Mouse (Mus musculus) Patski (cell line): Measurements from ENCODE around the gene Tmem44. TPM values are rescaled to one million over a fixed set of nuclear protein-coding genes. Genes with fewer than 3 reads are reported as not detected.
A peak's percentile ranks its signal among the peaks of the same experiment; 100 is the strongest.

Experiments used
- ATAC-seq: fragments of 100-300 bp; one replicate; pipeline ENCODE4 v1.8.0; 2021
- CTCF ChIA-PET: fragments of 350-600 bp; sonication (Branson Sonifier 250); formaldehyde crosslinking; loops from one replicate; lab custom pipeline; 2022; ENCODE audit warnings: inconsistent platforms; lab: Charles Lee
- POLR2A ChIA-PET: fragments of 350-600 bp; sonication (Branson Sonifier 250); formaldehyde crosslinking; loops from one replicate; lab custom pipeline; 2022; ENCODE audit warnings: antibody characterized with exemption, inconsistent platforms; lab: Charles Lee
- DNase-seq: peaks from one replicate; pipeline ENCODE4 v3.0.0-alpha.2; 2011; ENCODE audit warnings: low read depth, low spot score
- H3K27me3 ChIP-seq: fragments of 371-371 bp; one replicate; pipeline ENCODE4 v1.5.1; 2021
- CTCF ChIP-seq: fragments of 100-300 bp; IDR thresholded peaks from one replicate; pipeline ENCODE4 v1.5.1; 2021
- in situ Hi-C: fragments of 300-500 bp; cut with MboI; formaldehyde crosslinking; loops from 3 replicates; pipeline ENCODE4 v1.11.1; 2018; ENCODE audit warnings: low pct_unique_long_range_greater_than_20kb, mixed read lengths
- polyA plus RNA-seq: library from polyadenylated mRNA; unstranded; gene quantifications from one replicate; pipeline ENCODE4 v1.2.3, GENCODE M21; 2021

Gene Tmem44
- polyA plus RNA-seq, 1 experiment from 2014 or later: 8.0 TPM

DNA sequence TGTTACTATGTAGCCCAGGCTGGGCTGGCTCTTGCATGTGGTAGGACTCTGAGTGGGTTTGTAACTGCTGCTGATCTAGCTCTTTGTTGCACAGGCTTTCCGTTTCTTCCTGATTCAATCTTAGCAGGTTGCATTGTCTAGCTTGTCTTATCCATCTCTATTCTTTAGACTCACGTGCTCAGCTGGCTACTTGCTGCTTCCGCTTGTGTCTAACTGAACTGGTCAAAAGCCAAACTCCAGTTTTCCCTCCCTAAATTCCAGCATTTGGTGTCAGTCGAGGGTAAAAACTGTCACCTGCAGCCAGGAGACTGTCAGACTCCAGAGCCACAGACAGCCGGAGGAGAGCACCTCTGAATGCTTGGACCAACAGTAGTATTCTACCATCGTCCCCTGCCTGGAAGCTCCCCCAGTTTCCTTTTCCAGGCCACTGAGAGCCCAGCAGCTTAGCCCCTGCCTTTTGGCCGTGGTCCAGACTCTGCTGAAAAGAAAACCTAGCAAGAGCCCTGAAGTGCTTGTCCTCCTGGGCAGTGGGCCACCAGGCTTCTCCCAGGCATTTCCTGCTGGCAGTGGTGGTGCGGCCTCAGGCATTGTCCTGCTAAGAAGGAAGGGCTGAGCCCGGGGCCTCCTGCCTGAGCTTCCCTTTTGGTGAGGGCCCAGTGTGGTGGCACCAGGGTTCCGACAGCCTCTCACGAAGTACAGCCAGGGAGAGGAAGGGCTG is 2.1 kb upstream of the Tmem44 start:
- no peak for TF ChIP-seq CTCF
- CTCF ChIA-PET: interaction anchor here (0.9 to 1.1 kb wide), 2 partner anchors 8 to 20 kb away, joined by 3 read pairs; no protein-coding TSS in a partner anchor
- no peak for DNase-seq
- POLR2A ChIA-PET: no interaction called here
- in situ Hi-C loops: no loop called here
- H3K27me3 ChIP-seq: no peaks in the 10 kb centered on the region
- peak; percentile 6 for ATAC-seq

- DNase-seq (no peak), ATAC-seq (peak; percentile 82)
- POLR2A ChIA-PET: interaction anchor here (0.7 kb wide), 1 partner anchor 9 kb away, joined by 3 read pairs; no protein-coding TSS in a partner anchor
- CTCF ChIA-PET: no interaction called here
- in situ Hi-C loops: no loop called here
- no peak for TF ChIP-seq CTCF
- H3K27me3 ChIP-seq: no peaks in the 10 kb centered on the region
Observed at GRCm38 (mm10) chr16:30549966-30550747, 485 bp downstream of the Tmem44 start.

- ATAC-seq (no peak), DNase-seq (no peak)
- ChIA-PET CTCF (no interaction called here), POLR2A (interaction anchor here (0.7 kb wide), 1 partner anchor 10 kb away, joined by 3 read pairs; no protein-coding TSS in a partner anchor)
- no peak for TF ChIP-seq CTCF
- in situ Hi-C loops: no loop called here
- H3K27me3 ChIP-seq: no peaks in the 10 kb centered on the region
Observed at GRCm38 (mm10) chr16:30549516-30549915, 1.1 kb downstream of the Tmem44 start.

DNA sequence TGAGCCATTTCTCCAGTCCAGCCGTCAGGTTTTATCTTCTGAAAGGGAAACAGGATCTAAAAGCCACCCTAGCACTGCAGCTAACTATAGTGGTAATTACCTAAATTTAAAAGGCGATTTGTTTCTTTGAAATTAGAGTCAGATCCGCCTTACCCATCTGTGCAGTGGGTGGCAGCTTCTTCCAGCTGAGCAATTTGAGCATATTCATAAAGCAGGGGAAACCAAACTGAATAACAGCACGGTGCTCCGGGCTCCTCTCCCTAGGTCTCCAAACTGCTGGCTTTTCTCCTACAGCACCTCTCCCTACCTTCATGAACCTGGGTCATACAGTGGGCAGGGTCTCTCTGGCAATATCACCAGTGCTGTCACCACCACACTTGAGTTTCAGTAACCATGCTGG is 2.4 kb downstream of the Tmem44 start:
- POLR2A ChIA-PET: no interaction called here
- in situ Hi-C loops: no loop called here

GRCm38 (mm10) chr16:30544693-30545092 is 5.9 kb downstream of the Tmem44 start:
- ChIA-PET CTCF (interaction anchor here (0.8 kb wide), 1 partner anchor 13 kb away, joined by 3 read pairs; no protein-coding TSS in a partner anchor), POLR2A (no interaction called here)
- ATAC-seq (no peak), DNase-seq (no peak)
- in situ Hi-C loops: no loop called here
- H3K27me3 ChIP-seq: no peaks in the 10 kb centered on the region
- no peak for TF ChIP-seq CTCF

More for the DNA sequence above, 2.4 kb downstream of the Tmem44 start:
- ATAC-seq: no peak
- CTCF ChIA-PET: no interaction called here
- no peak for TF ChIP-seq CTCF
- H3K27me3 ChIP-seq: no peaks in the 10 kb centered on the region
- DNase-seq: no peak

DNA sequence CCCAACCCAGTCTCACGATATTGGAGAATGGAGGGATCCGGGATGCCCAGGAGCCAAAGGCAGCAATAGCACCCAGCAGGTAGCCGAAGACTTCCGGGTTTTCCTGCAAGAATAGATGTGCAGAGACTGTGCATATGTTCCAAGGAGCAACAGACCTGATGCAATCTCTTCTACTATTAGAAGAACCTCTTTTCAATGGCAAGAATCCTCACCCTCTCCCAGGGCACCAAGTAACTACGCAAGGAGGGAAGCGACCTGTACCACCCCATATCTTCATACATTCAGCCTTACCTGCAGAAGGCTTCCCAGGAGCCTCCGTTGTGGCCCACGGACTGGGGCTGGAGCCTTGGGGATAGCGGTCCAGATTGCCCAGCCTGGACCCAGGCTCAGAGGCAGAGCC is 7.3 kb downstream of the Tmem44 start:
- ATAC-seq (no peak), DNase-seq (no peak)
- in situ Hi-C loops: no loop called here
- CTCF ChIA-PET: no interaction called here
- TF ChIP-seq CTCF: no peak
- POLR2A ChIA-PET: no interaction called here
- no peaks in the 10 kb centered on the region for H3K27me3 ChIP-seq

DNA sequence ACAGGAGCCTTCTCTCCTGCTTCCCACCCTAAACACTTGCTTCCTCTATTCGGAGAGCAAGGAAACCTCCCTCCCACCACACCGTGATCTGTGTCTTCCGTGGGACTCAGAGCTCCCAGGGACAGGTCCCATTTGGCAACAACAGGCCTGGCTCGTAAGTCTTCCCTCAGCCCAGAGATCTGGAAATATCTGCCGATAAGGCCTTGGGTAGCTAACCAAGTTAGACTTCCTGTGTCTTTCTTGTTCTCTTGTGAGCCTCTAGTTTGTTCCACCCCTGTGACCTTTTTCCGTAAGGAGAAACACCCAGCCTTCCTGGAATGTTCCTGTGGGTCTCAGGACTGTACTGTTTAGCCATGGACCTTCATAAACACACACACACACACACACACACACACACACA is 7.8 kb downstream of the Tmem44 start:
- H3K27me3 ChIP-seq: no peaks in the 10 kb centered on the region
- no peak for TF ChIP-seq CTCF
- CTCF ChIA-PET: no interaction called here
- ATAC-seq (no peak), DNase-seq (no peak)
- POLR2A ChIA-PET: no interaction called here
- in situ Hi-C loops: no loop called here

DNA sequence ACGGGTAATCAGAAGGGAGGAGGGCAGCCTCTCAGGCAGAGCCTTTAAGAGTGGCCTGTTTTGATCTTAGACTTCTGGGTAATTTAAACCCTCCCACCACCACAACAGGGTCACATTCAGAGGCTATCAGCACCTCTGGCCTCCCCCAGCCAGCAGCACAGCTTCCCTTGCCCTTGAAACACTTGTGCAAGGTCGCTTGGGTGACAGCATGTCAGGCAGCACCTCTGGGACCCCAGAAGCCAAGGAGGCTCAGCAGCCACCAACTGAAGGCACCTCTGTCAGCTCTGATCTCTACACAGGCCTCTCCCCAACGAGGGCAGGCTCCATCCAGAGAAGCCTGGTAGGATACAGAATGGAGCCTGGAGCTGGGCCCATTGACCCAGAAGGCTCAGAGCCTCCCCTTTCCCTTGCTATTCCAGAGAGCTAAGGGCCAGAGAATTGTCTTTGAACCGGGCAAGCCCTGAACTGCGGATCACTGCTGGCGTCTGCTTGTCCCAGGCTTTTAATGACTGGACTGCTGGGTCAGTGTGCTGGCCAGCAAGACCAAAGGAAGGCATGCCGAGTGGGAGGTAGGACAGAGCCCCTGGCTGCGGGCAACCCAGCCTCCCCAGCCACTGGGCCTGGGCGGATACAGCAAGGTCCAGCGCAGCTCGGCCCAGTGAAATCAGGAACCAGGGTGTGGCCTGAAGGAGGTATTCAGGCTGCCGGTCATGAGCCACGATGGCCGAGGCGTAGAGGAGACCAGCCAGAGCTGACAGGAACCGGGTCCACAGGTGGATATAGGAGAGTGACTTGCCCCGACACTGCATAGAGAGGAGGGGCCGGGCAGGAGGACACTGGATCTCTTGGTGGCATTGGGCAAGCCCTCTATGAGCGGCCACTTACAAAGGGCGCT is 10.3 kb downstream of the Tmem44 start:
- in situ Hi-C loops: no loop called here
- H3K27me3 ChIP-seq: no peaks in the 10 kb centered on the region
- no peak for ATAC-seq
- TF ChIP-seq CTCF: no peak
- POLR2A ChIA-PET: no interaction called here
- DNase-seq: no peak
- CTCF ChIA-PET: interaction anchor here (0.7 to 1.0 kb wide), 2 partner anchors 530 to 540 kb away, joined by 3 read pairs; no protein-coding TSS in a partner anchor

DNA sequence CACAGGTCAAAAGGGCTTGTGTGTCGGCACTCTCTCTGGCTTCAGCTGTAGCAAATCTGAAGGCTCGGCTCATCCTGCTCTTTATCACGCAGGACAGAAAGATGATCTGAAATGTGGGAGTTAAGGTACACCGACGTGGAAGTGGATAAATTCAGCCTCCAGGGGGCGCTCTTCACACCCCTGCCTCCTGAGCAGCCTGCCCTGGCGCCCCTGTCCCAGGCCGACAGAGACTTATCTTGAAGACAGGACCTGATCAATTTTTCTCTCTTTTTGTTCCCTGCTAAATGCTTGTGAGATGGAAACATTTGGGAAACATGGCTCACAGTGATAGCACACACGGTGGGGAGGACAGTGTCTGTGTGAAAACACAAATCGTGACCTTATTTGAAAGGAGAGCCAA is 11.2 kb downstream of the Tmem44 start:
- DNase-seq (no peak), ATAC-seq (no peak)
- CTCF ChIA-PET: interaction anchor here (1.2 kb wide), 1 partner anchor 22 kb away, joined by 4 read pairs; no protein-coding TSS in a partner anchor

GRCm38 (mm10) chr16:30535075-30535474 is 15.6 kb downstream of the Tmem44 start:
- H3K27me3 ChIP-seq: no peaks in the 10 kb centered on the region
- no peak for DNase-seq
- in situ Hi-C loops: loop anchor here (5.0 kb wide), 1 partner anchor 817 kb away; no protein-coding TSS in a partner anchor
- TF ChIP-seq CTCF: no peak
- CTCF ChIA-PET: no interaction called here
- ATAC-seq: no peak
- POLR2A ChIA-PET: no interaction called here

More for the DNA sequence above, 11.2 kb downstream of the Tmem44 start:
- peak; percentile 80 for TF ChIP-seq CTCF
- no peaks in the 10 kb centered on the region for H3K27me3 ChIP-seq
- in situ Hi-C loops: loop anchor here (5.0 kb wide), 1 partner anchor 813 kb away; no protein-coding TSS in a partner anchor
- POLR2A ChIA-PET: no interaction called here
